Mouse (Mus musculus) cortical plate, adult 2 months (tissue): ENCODE measurements at regions not wholly inside any gene's neighbourhood (a gene's known extent, or its start where the extent isn't known, plus 50 kb on each side); places are given as distances from the start of the nearest gene placed in this dataset.
"Not testable (repeated sequence)": the region's sequence is repeated elsewhere in the genome, so short reads cannot be mapped to it uniquely, and the experiment has no call there.

Experiments
- H3K27ac ChIP-seq: fragments of 200-500 bp; 2 replicates; pipeline ENCODE4 v1.5.1; 2012; ENCODE audit warnings: low read length, control low read depth, inconsistent platforms; ENCODE audit not compliant: insufficient read depth
- H3K4me1 ChIP-seq: fragments of 200-500 bp; 2 replicates; pipeline ENCODE4 v1.6.1; 2011; ENCODE audit warnings: low read length; ENCODE audit not compliant: control insufficient read depth, insufficient read depth
- H3K4me3 ChIP-seq: fragments of 200-500 bp; 2 replicates; pipeline ENCODE4 v1.5.1; 2011; ENCODE audit warnings: mild to moderate bottlenecking, low read length, control low read depth; ENCODE audit not compliant: insufficient read depth
- CTCF ChIP-seq: fragments of 200-500 bp; IDR thresholded peaks from 2 replicates; pipeline ENCODE4 v1.5.1; 2011; ENCODE audit warnings: mild to moderate bottlenecking, control low read depth, low read length; ENCODE audit not compliant: insufficient read depth; ENCODE audit errors: extremely low read depth
- POLR2A ChIP-seq: fragments of 200-500 bp; IDR thresholded peaks from 2 replicates; pipeline ENCODE4 v1.6.1; 2011; ENCODE audit warnings: mild to moderate bottlenecking, low read length, control low read depth; ENCODE audit not compliant: insufficient read depth; ENCODE audit errors: extremely low read depth

GRCm38 (mm10) chrX:93068884-93069283 is 217.4 kb upstream of the Arx start:
- H3K27ac ChIP-seq, result no peak overlapping the region; the same call in 1 of the 2 replicates

GRCm38 (mm10) chrX:93069569-93070289 is 216.5 kb upstream of the Arx start:
- TF ChIP-seq POLR2A (no peak), CTCF (peak; percentile 47; the same call in 1 of the 2 replicates)
- Histone ChIP-seq H3K4me1 (no peaks in the 10 kb centered on the region), H3K27ac (no peak overlapping the region), H3K4me3 (no peak overlapping the region; the same call in 1 of the 2 replicates)

More at GRCm38 (mm10) chrX:93068884-93069283, 217.4 kb upstream of the Arx start:
- no peaks in the 10 kb centered on the region for H3K4me1 ChIP-seq
- H3K4me3 ChIP-seq, result peak overlapping the region; percentile 31
- no peak for TF ChIP-seq CTCF
- no peak for TF ChIP-seq POLR2A

- no peak for TF ChIP-seq POLR2A
- TF ChIP-seq CTCF, result no peak
- H3K4me3 ChIP-seq, result no peak overlapping the region
- H3K27ac ChIP-seq, result no peak overlapping the region
- no peaks in the 10 kb centered on the region for H3K4me1 ChIP-seq
Observed at GRCm38 (mm10) chrX:93070290-93070611, 216.0 kb upstream of the Arx start.

GRCm38 (mm10) chrX:93088976-93089375 is 197.3 kb upstream of the Arx start:
- TF ChIP-seq POLR2A (no peak), CTCF (no peak)

GRCm38 (mm10) chrX:93097551-93097950 is 188.7 kb upstream of the Arx start:
- no peak overlapping the region for H3K27ac ChIP-seq
- TF ChIP-seq POLR2A, result no peak
- no peak for TF ChIP-seq CTCF
- H3K4me1 ChIP-seq, result no peaks in the 10 kb centered on the region
- no peak overlapping the region for H3K4me3 ChIP-seq

More at GRCm38 (mm10) chrX:93088976-93089375, 197.3 kb upstream of the Arx start:
- Histone ChIP-seq H3K27ac (no peak overlapping the region), H3K4me3 (no peak overlapping the region), H3K4me1 (no peaks in the 10 kb centered on the region)

GRCm38 (mm10) chrX:93107930-93108567 is 178.2 kb upstream of the Arx start:
- no peak overlapping the region for H3K4me3 ChIP-seq
- H3K4me1 ChIP-seq, result no peaks in the 10 kb centered on the region
- no peak overlapping the region for H3K27ac ChIP-seq
- TF ChIP-seq CTCF (no peak), POLR2A (no peak)

GRCm38 (mm10) chrX:93154367-93154766 is 131.9 kb upstream of the Arx start:
- not testable (repeated sequence) for H3K4me3 ChIP-seq, H3K27ac ChIP-seq, H3K4me1 ChIP-seq

- TF ChIP-seq CTCF (no peak), POLR2A (no peak)
- no peak overlapping the region for H3K4me3 ChIP-seq
- H3K4me1 ChIP-seq, result no peaks in the 10 kb centered on the region
- no peak overlapping the region for H3K27ac ChIP-seq
Observed at GRCm38 (mm10) chrX:93159105-93159504, 127.1 kb upstream of the Arx start.

GRCm38 (mm10) chrX:93160956-93161355 is 125.3 kb upstream of the Arx start:
- H3K4me1 ChIP-seq, result no peaks in the 10 kb centered on the region
- no peak overlapping the region for H3K4me3 ChIP-seq
- no peak overlapping the region for H3K27ac ChIP-seq
- TF ChIP-seq POLR2A (no peak), CTCF (no peak)
